Mouse (Mus musculus): Measurements from ENCODE around the gene Col12a1.

Gene Col12a1

GRCm38 (mm10) chr9:79718481-79719370, at the start of gene Col12a1:
Col12a1 (minus strand) TSS chr9:79718831.
- DNase-seq (ENCODE audit: low read depth, low spot score) = no peak

DNA sequence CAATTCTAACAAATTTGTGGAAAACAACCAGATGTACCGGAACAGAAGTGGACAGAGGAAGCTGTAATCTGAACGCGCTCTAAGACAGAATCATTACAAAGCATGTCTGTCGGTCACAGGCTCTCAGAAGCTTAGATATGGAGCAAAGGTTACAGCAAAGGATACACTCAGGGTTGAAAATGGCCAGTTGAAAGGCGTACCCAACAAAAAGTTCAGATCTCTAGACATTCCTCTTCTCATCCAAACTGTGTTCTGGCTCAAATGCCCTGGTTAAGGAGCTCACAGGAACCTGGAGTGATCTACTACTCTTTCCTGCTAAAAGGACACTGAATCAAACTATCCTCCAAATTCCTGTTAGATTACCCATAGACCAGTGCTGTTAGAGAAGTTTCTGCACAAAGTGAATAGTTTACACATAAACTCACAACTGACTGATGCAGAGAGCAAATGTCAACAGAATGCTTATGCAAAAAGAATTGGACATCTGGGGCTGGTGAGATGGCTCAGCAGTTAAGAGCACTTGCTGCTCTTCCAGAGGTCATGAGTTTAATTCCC, 48.4 kb upstream of the Col12a1 start:
- no peak for DNase-seq (ENCODE audit: low read depth, low spot score)

GRCm38 (mm10) chr9:79765329-79765728, 46.7 kb upstream of the Col12a1 start:
- no peak for DNase-seq (ENCODE audit: low read depth, low spot score)

DNA sequence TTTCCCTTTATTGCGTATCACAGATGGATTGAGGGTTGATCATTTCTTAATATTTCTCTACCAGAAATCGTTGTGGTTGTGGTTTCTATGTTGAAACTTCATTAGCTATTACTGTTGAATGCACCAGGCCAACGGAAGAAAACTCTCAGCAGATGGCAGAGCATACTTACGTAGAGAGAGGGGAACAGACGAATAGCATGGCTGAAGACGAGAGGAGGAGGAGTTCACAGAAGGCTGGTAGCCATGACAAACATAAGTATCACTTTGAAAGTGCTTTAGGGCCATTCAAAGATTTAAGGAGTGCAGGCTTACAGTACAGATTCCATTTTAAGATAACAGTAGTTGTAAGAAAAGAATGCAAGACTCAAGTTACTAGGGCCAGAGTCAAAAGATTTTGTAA, 43.9 kb upstream of the Col12a1 start:
- DNase-seq (ENCODE audit: low read depth, low spot score) = no peak

DNA sequence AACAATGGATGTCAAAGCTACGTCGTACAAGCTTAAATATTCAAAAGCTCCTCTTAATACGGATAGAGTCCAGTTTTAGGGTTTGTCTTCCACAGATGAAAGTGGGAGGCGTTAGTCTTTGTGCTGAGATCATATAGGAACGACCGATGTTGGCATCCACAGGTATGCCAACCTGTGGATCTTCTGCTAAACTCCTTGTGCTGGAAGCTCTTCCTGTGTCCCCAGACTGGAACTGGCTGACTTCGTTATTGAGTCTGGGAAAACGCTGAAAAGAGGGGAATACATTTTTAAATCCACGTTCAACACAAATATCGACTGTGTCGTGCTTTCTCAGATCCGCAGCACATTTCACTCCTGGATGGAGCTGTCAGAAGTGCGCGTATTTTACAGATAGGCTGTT, 41.4 kb upstream of the Col12a1 start:
- DNase-seq (ENCODE audit: low read depth, low spot score) = no peak

DNA sequence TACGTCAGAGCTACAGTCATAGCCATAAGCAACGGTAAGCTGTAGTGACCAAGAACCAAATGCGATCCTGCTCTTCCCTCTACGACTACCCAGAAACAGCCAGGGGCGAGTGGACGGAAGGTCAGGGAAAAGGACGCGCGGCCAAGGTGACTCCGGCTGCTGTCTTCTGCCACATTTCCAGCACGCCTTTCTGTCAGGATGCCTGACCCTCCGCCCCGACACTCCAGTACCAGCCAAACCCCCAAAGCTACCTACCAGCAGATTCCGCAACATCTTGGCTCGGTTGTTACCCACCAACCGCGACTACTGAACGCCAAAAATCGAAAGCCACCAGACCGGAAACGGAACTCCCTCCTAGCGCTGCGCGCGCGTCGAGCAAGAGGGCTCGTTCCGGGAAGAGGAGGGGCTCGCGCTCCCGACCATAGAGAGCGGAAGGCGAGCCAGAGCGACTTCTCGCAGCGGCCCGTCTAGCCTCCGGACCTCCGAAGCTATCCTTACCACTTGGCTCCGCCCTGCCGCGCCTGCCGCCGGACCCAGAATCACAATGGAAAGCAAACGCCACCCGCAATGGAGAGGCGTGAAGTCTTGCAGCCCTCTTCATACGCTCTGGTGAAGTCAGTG, 40.9 kb upstream of the Col12a1 start, which contains the start of gene Cox7a2:
Gene Cox7a2 (minus strand): TSS at position 494 of the 621 bp plus-strand sequence.
- DNase-seq (ENCODE audit: low read depth, low spot score) = peak; percentile 85

- no peak for DNase-seq (ENCODE audit: low read depth, low spot score)
Observed at GRCm38 (mm10) chr9:79755311-79755710, 36.7 kb upstream of the Col12a1 start.

DNA sequence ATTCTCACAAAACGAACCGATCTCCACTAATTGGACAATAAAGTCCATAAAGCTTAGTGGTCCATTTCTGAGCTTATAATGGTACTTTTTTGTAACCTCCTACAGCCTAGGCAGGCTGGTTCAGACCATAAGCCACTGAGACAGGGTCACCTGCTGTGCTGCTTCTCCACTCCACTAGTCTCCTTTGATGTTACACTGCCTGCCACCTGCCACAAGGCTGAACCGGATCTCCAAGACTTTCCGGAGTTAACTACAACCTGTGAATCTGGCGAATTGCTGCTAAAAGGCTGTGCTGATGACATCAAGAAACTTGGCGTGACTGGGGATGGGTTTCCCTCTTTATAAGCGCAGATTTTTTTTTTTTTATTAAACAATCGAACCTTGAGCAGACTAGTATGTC, 33.2 kb upstream of the Col12a1 start:
- DNase-seq (ENCODE audit: low read depth, low spot score) = no peak

DNA sequence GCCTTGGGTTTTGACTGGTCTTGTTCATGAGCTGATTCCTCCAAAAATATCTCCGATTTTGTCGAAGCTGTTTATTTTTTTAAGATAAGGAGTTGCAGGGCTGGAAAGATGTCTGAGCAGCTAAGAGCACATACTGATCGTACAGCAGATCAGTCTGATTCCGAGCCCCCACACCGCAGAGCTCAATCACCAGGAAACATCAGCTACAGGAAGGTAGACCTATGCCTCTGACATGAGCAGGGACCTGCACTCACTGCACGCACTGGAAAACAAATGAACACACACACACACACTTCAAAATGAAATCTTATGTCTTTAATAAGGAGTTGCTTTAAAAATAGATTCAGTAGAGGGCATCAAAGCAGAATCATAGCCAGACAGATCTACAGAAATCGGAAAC, 32.1 kb upstream of the Col12a1 start:
- DNase-seq (ENCODE audit: low read depth, low spot score) = no peak

- DNase-seq (ENCODE audit: low read depth, low spot score) = no peak
Observed at GRCm38 (mm10) chr9:79745036-79745435, 26.4 kb upstream of the Col12a1 start.

- no peak for DNase-seq (ENCODE audit: low read depth, low spot score)
Observed at GRCm38 (mm10) chr9:79735608-79736007, 17.0 kb upstream of the Col12a1 start.

DNA sequence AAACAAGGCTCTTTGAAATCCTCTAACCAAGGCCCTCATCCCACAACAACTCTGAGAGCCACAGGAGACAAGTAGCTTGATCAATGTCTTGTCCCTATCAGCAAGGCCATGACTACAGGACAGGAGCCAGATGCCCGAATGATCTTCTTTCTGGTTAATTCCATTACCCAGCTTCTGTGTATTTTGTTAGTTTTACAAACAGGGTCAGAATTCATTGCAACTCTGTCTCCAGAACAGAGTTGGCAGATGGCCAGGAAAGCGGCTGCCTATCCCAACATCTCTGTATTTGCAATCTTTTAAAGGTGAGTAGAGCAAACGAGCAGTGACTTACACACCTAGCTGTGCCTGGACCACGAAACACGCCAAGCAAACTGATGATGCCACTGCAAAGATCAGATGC, 11.7 kb upstream of the Col12a1 start:
- DNase-seq (ENCODE audit: low read depth, low spot score) = no peak

DNA sequence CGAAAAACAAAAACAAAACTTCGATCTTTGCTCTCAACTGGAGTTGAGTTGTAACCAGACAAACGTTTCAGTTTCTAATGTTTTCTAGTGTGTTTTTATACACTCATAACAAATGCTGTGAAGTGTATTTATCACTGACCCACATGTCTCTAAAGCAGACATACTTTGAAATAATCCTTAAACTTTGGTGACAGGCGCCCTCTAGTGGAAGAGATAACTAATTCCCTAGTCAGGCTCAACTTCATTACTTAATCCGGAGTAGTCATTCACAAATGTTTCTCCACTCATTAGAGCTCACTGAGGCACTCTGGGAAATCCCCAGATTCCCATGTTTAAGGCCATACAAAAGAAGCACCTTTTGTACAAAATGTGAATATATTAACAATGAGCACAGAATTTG, 4.5 kb upstream of the Col12a1 start:
- peak; percentile 4 for DNase-seq (ENCODE audit: low read depth, low spot score)

DNA sequence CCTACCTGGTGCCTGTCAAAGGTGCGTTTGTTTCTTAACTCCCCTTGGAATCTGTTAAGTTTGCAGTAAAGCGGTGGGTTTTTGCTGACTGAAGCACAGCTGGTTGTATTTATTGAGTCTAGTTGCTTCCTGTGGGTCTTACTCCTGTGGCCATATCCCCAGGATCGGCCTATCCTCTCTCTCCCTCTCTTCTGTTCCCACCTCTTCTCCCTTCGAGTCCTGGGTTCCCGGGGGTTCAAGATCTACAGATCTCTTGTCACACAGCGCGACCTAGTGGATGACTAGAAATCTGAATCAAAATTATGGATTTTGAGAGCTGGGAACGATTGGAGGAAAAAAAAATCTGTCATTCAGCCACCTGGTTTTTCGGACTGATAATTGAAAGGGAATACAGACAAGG, 2.4 kb upstream of the Col12a1 start:
- no peak for DNase-seq (ENCODE audit: low read depth, low spot score)

GRCm38 (mm10) chr9:79720143-79720542, 1.5 kb upstream of the Col12a1 start:
- no peak for DNase-seq (ENCODE audit: low read depth, low spot score)

DNA sequence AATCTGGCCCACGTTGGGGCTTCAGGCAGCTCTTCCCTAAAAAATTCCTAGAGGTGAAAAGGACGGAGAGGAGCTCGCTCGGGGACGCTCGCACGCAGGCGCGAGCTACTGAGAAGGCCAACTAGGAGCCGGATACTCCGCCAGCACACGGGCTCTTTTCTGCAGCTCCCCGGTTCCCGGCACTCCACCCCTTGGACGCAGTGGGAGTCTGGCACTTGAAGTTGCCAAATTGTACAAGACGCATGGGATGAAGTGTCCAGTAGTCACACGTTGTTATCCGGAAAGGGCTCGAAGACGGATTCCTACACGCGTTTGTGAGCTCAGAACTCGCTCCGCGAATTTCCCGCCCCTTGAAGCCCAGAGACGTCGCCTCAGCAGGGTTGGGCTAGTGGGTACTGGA, 820 bp upstream of the Col12a1 start:
- no peak for DNase-seq (ENCODE audit: low read depth, low spot score)

DNA sequence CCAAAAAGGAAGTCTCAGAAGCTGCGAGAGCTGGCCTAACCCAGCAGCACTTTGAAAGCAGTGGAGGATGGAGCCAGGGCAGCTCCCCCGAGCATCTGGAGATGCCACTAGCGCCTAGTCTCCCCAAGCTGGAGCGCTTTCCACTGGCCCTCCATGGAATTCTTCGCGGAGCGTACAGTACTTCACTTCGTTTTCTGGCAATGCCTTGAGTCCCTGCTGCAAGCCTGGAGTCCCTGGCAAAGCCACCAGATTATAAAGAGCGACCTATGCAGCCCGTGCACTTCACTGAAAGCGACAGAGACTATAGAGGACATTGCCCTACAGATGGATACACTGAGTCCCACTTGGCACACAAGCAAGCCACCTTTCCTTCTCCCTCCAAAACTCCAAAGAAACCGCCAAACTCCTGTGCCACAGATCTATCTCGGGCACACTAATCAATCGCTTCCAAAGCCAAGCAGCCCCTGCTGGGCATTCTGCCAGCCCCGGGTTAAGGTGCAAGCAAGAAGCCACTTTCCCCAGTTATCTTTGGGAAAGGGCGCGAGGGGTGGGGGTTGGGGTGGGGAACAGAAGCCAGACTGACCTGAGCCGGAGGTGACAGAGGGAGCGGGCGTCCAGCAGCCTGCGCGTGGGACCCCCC, 675 bp downstream of the Col12a1 start:
- no peak for DNase-seq (ENCODE audit: low read depth, low spot score)

DNA sequence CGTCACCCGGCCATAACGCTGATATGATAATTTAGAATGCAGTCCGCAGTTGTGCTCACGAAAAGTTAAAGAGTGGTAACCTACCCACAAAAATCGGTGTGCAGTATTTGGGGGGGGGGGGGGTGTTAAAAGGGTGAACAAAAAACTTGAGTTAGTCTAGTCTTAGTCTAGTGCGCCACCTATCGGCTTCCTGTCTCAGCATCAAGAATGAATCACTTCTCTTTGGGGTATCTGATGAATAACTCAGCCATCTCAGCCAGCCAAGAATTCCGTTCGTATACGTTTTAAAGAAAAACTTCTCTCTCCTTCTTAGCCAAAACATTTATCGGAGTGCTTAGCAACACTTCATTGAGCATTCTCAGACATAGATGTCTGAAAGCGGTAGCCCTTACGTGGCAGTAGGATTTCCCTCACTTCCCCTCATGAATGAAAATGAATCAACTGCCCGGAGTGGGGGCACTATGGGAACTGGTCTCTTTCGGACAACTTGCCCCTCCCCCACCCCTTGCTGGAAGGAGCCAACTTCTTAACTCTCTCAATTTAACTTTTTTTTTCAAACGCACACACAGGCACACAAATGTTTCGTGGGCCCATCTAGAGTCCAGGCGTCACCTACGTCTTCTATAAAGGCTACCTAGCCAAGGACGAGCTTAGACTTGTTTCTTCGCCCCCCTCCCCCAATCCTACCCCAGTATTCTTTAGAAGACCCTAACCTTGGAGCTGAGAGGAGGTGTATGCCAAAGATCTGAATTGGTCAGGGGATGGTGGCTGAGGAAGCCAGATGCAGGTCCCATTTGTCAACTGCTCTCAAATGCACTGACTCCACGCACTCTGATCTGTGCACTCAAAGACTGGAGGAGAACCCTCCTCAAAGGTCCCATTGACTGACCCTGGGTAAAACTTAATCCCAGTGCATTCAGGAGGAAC, 1.5 kb downstream of the Col12a1 start:
- DNase-seq (ENCODE audit: low read depth, low spot score) = no peak

DNA sequence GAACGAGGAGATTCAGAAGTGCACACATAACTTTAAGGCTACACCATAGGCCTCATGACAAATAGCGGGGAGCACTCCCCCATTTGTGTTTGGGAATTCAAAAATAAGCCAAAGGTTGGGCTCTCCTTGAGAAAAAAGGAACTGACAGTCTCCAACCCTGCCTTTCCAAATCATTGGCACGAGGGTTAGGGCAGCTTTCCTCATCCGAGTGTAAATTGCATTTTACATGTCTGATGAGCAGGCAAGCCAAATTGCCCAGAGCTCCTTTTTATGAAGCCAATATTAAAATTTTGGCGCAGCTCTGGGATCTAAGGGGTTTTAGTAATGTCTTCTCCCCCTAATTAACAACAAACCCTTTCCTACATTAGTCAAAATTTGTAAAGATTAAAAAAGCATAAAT, 2.1 kb downstream of the Col12a1 start:
- DNase-seq (ENCODE audit: low read depth, low spot score) = no peak

GRCm38 (mm10) chr9:79714471-79715045, 4.1 kb downstream of the Col12a1 start:
- DNase-seq (ENCODE audit: low read depth, low spot score) = no peak

All from c-Kit-negative CD71-positive TER-119-positive erythroid progenitor cells, embryonic 14.5 days (primary cell).